Mouse (Mus musculus) cerebellum, postnatal 25 days (tissue): ENCODE data around the gene Grifin.
A peak's percentile ranks its signal among the peaks of the same experiment; 100 is the strongest.

Experiments used
- DNase-seq, 2 experiments: peaks; one replicate each; pipeline ENCODE4 v3.0.0; 2021; ENCODE audit warnings: mixed read lengths in 2 of 2

Grifin gene

GRCm38 (mm10) chr5:140583732-140584368 is 19.0 kb upstream of the Grifin start:
- no peak for DNase-seq

GRCm38 (mm10) chr5:140582995-140583731 is 18.3 kb upstream of the Grifin start:
- no peak for DNase-seq

- no peak for DNase-seq
These were observed 16.7 kb upstream of the Grifin start for GRCm38 (mm10) chr5:140581569-140581968.

- DNase-seq, result no peak
These were observed 14.9 kb upstream of the Grifin start for GRCm38 (mm10) chr5:140579771-140580170.

GRCm38 (mm10) chr5:140579221-140579620 is 14.3 kb upstream of the Grifin start:
- DNase-seq, result no peak

- DNase-seq, result no peak
These were observed 10.6 kb upstream of the Grifin start for GRCm38 (mm10) chr5:140575381-140575866.

- no peak for DNase-seq
These were observed 7.7 kb upstream of the Grifin start for GRCm38 (mm10) chr5:140572611-140573010.

GRCm38 (mm10) chr5:140571673-140572072 is 6.8 kb upstream of the Grifin start:
- DNase-seq, result peak in 1 of 2 experiments; percentile 42

- DNase-seq, result no peak
These were observed 6.3 kb upstream of the Grifin start for GRCm38 (mm10) chr5:140571201-140571600.

GRCm38 (mm10) chr5:140570223-140570870 is 5.5 kb upstream of the Grifin start:
- no peak for DNase-seq

- DNase-seq, result no peak
These were observed 4.2 kb upstream of the Grifin start for GRCm38 (mm10) chr5:140569032-140569595.

GRCm38 (mm10) chr5:140568321-140568970 is 3.6 kb upstream of the Grifin start:
- peak; percentile 65 to 77 for DNase-seq

- DNase-seq, result no peak
These were observed 2.9 kb upstream of the Grifin start for GRCm38 (mm10) chr5:140567751-140568150.

GRCm38 (mm10) chr5:140567321-140567720 is 2.5 kb upstream of the Grifin start:
- peak; percentile 18 to 45 for DNase-seq

GRCm38 (mm10) chr5:140566271-140566670 is 1.4 kb upstream of the Grifin start:
- no peak for DNase-seq

- peak; percentile 26 to 42 for DNase-seq
These were observed 985 bp upstream of the Grifin start for GRCm38 (mm10) chr5:140565856-140566255.

GRCm38 (mm10) chr5:140565451-140565850 is 580 bp upstream of the Grifin start:
- DNase-seq, result peak in 1 of 2 experiments; percentile 28

- no peak for DNase-seq
These were observed 2.3 kb downstream of the Grifin start for GRCm38 (mm10) chr5:140562601-140563000.

- no peak for DNase-seq
These were observed 8.0 kb downstream of the Grifin start for GRCm38 (mm10) chr5:140556859-140557258.

GRCm38 (mm10) chr5:140553719-140554118 is 11.2 kb downstream of the Grifin start:
- no peak for DNase-seq

GRCm38 (mm10) chr5:140549306-140550047 is 15.4 kb downstream of the Grifin start:
- DNase-seq, result no peak

- no peak for DNase-seq
These were observed 18.5 kb downstream of the Grifin start for GRCm38 (mm10) chr5:140546332-140546731.
